Mouse (Mus musculus): ENCODE data around the gene Pakap.

DNA sequence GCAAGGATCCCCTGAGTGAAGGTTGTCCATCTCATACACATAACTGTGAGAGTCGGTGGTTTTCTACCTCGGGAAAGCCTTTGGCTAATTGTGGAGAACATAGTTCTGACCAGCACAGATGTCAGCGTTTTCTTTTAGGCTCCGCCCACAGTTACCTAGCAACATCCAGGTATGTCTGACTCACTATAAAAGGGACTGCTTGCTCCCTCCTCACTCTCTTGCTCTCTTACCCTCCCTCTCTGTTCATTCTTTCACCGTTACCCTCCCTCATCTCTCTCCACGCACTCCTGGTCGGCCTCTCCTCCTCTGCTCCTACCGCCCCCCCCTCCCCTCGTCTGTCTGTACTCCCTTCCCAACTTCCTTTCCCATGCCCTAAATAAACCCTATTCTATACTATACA lies 336.7 kb downstream of the Pakap start:
- TF ChIP-seq GATA1 (IDR thresholded peaks at IDR 0.05; ENCODE audit: borderline replicate concordance, low read length) (no peak), FLI1 (IDR thresholded peaks at IDR 0.05; ENCODE audit: low read length) (no peak)

Measured in megakaryocyte, embryonic 14.5 days (primary cell).